Mouse (Mus musculus): ENCODE measurements at regions not wholly inside any gene's neighbourhood (a gene's known extent, or its start where the extent isn't known, plus 50 kb on each side); places are given as distances from the start of the nearest gene placed in this dataset.
A peak's percentile ranks its signal among the peaks of the same experiment; 100 is the strongest.

GRCm38 (mm10) chr6:101534214-101535052 lies 156.7 kb upstream of the Pdzrn3 start:
- DNase-seq (ENCODE audit: extremely low spot score, low spot score), result peak; percentile 33
- Histone ChIP-seq H3K4me1 (peaks cover 16% of the 10 kb centered on the region), H3K9me3 (no peaks in the 10 kb centered on the region), H3K4me3 (no peak overlapping the region), H3K27ac (no peak overlapping the region), H3K36me3 (replicated peaks) (no peaks in the 10 kb centered on the region), H3K27me3 (ENCODE audit: poor library complexity, severe bottlenecking) (peaks cover 21% of the 10 kb centered on the region; the same call in 1 of the 2 replicates)
- 50% methylated on average over 9 of the region's 9 CpGs for WGBS

- Histone ChIP-seq H3K4me1 (peaks cover 16% of the 10 kb centered on the region), H3K36me3 (replicated peaks) (no peaks in the 10 kb centered on the region), H3K27ac (no peak overlapping the region), H3K4me3 (no peak overlapping the region), H3K9me3 (no peaks in the 10 kb centered on the region), H3K27me3 (ENCODE audit: poor library complexity, severe bottlenecking) (peaks cover 21% of the 10 kb centered on the region; the same call in 1 of the 2 replicates)
- DNase-seq (ENCODE audit: extremely low spot score, low spot score), result no peak
- 72% methylated on average over 7 of the region's 7 CpGs for WGBS
Measured at GRCm38 (mm10) chr6:101532436-101532835, 154.7 kb upstream of the Pdzrn3 start.

GRCm38 (mm10) chr6:101531914-101532313 lies 154.2 kb upstream of the Pdzrn3 start:
- H3K36me3 ChIP-seq (replicated peaks), result no peaks in the 10 kb centered on the region
- no peak overlapping the region for H3K4me3 ChIP-seq
- DNase-seq (ENCODE audit: extremely low spot score, low spot score), result no peak
- H3K4me1 ChIP-seq, result peaks cover 16% of the 10 kb centered on the region
- H3K27ac ChIP-seq, result no peak overlapping the region
- no peaks in the 10 kb centered on the region for H3K9me3 ChIP-seq
- peaks cover 21% of the 10 kb centered on the region; the same call in 1 of the 2 replicates for H3K27me3 ChIP-seq (ENCODE audit: poor library complexity, severe bottlenecking)
- WGBS, result 83% methylated on average over 5 of the region's 5 CpGs

- DNase-seq (ENCODE audit: extremely low spot score, low spot score), result no peak
- no peak overlapping the region for H3K27ac ChIP-seq
- 50% methylated on average over 2 of the region's 2 CpGs for WGBS
- H3K9me3 ChIP-seq, result no peaks in the 10 kb centered on the region
- H3K27me3 ChIP-seq (ENCODE audit: poor library complexity, severe bottlenecking), result no peaks in the 10 kb centered on the region
- no peaks in the 10 kb centered on the region for H3K4me1 ChIP-seq
- H3K4me3 ChIP-seq, result no peak overlapping the region
- no peaks in the 10 kb centered on the region for H3K36me3 ChIP-seq (replicated peaks)
Measured at GRCm38 (mm10) chr6:101525129-101525528, 147.4 kb upstream of the Pdzrn3 start.

- H3K27ac ChIP-seq, result 0 out of 2 replicates have a peak overlapping the region, but pooled peaks have one; percentile 13
- H3K4me1 ChIP-seq, result peaks cover 8% of the 10 kb centered on the region
- WGBS, result 87% methylated on average over 6 of the region's 6 CpGs
- no peaks in the 10 kb centered on the region for H3K9me3 ChIP-seq
- H3K4me3 ChIP-seq, result no peak overlapping the region
- no peak for DNase-seq (ENCODE audit: extremely low spot score, low spot score)
- no peaks in the 10 kb centered on the region for H3K27me3 ChIP-seq (ENCODE audit: poor library complexity, severe bottlenecking)
- no peaks in the 10 kb centered on the region for H3K36me3 ChIP-seq (replicated peaks)
Measured at GRCm38 (mm10) chr6:101521316-101521715, 143.6 kb upstream of the Pdzrn3 start.

- H3K4me1 ChIP-seq, result peaks cover 8% of the 10 kb centered on the region
- no peaks in the 10 kb centered on the region for H3K36me3 ChIP-seq (replicated peaks)
- no peak overlapping the region for H3K4me3 ChIP-seq
- H3K27ac ChIP-seq, result no peak overlapping the region
- DNase-seq (ENCODE audit: extremely low spot score, low spot score), result no peak
- 92% methylated on average over 3 of the region's 3 CpGs for WGBS
- H3K9me3 ChIP-seq, result no peaks in the 10 kb centered on the region
- no peaks in the 10 kb centered on the region for H3K27me3 ChIP-seq (ENCODE audit: poor library complexity, severe bottlenecking)
Measured at GRCm38 (mm10) chr6:101520755-101521154, 143.1 kb upstream of the Pdzrn3 start.

- no peak for DNase-seq (ENCODE audit: extremely low spot score, low spot score)
- no peaks in the 10 kb centered on the region for H3K36me3 ChIP-seq (replicated peaks)
- no peak overlapping the region for H3K4me3 ChIP-seq
- H3K27me3 ChIP-seq (ENCODE audit: poor library complexity, severe bottlenecking), result no peaks in the 10 kb centered on the region
- H3K27ac ChIP-seq, result peak overlapping the region; percentile 35; the same call in 1 of the 2 replicates
- no peaks in the 10 kb centered on the region for H3K9me3 ChIP-seq
- H3K4me1 ChIP-seq, result peaks cover 8% of the 10 kb centered on the region
- WGBS, result 68% methylated on average over 9 of the region's 9 CpGs
Measured at GRCm38 (mm10) chr6:101518904-101519701, 141.4 kb upstream of the Pdzrn3 start.

- peaks cover 8% of the 10 kb centered on the region for H3K4me1 ChIP-seq
- no peaks in the 10 kb centered on the region for H3K27me3 ChIP-seq (ENCODE audit: poor library complexity, severe bottlenecking)
- no peak overlapping the region for H3K27ac ChIP-seq
- no peaks in the 10 kb centered on the region for H3K9me3 ChIP-seq
- WGBS, result 80% methylated on average over 2 of the region's 2 CpGs
- no peaks in the 10 kb centered on the region for H3K36me3 ChIP-seq (replicated peaks)
- no peak for DNase-seq (ENCODE audit: extremely low spot score, low spot score)
- no peak overlapping the region for H3K4me3 ChIP-seq
Measured at GRCm38 (mm10) chr6:101517584-101517983, 139.9 kb upstream of the Pdzrn3 start.

- no peaks in the 10 kb centered on the region; the same call in 1 of the 2 replicates for H3K4me1 ChIP-seq
- H3K4me3 ChIP-seq, result no peak overlapping the region
- DNase-seq (ENCODE audit: extremely low spot score, low spot score), result no peak
- H3K9me3 ChIP-seq, result no peaks in the 10 kb centered on the region
- no peaks in the 10 kb centered on the region for H3K27me3 ChIP-seq (ENCODE audit: poor library complexity, severe bottlenecking)
- no peak overlapping the region for H3K27ac ChIP-seq
- WGBS, result 95% methylated on average over 2 of the region's 2 CpGs
- no peaks in the 10 kb centered on the region for H3K36me3 ChIP-seq (replicated peaks)
Measured at GRCm38 (mm10) chr6:101513696-101514095, 136.0 kb upstream of the Pdzrn3 start.

- no peak overlapping the region for H3K4me3 ChIP-seq
- 69% methylated on average over 5 of the region's 5 CpGs for WGBS
- no peaks in the 10 kb centered on the region for H3K36me3 ChIP-seq (replicated peaks)
- H3K9me3 ChIP-seq, result no peaks in the 10 kb centered on the region
- no peaks in the 10 kb centered on the region for H3K27me3 ChIP-seq (ENCODE audit: poor library complexity, severe bottlenecking)
- DNase-seq (ENCODE audit: extremely low spot score, low spot score), result no peak
- no peak overlapping the region for H3K27ac ChIP-seq
- H3K4me1 ChIP-seq, result peaks cover 6% of the 10 kb centered on the region; the same call in 1 of the 2 replicates
Measured at GRCm38 (mm10) chr6:101502149-101502548, 124.5 kb upstream of the Pdzrn3 start.

GRCm38 (mm10) chr6:101501716-101502115 lies 124.0 kb upstream of the Pdzrn3 start:
- no peak overlapping the region for H3K27ac ChIP-seq
- 86% methylated on average over 4 of the region's 4 CpGs for WGBS
- no peak for DNase-seq (ENCODE audit: extremely low spot score, low spot score)
- no peaks in the 10 kb centered on the region for H3K27me3 ChIP-seq (ENCODE audit: poor library complexity, severe bottlenecking)
- H3K4me1 ChIP-seq, result peaks cover 6% of the 10 kb centered on the region; the same call in 1 of the 2 replicates
- no peaks in the 10 kb centered on the region for H3K9me3 ChIP-seq
- no peaks in the 10 kb centered on the region for H3K36me3 ChIP-seq (replicated peaks)
- no peak overlapping the region for H3K4me3 ChIP-seq

- H3K27ac ChIP-seq, result no peak overlapping the region
- H3K9me3 ChIP-seq, result no peaks in the 10 kb centered on the region
- H3K4me3 ChIP-seq, result no peak overlapping the region
- H3K36me3 ChIP-seq (replicated peaks), result no peaks in the 10 kb centered on the region
- DNase-seq (ENCODE audit: extremely low spot score, low spot score), result no peak
- no peaks in the 10 kb centered on the region for H3K27me3 ChIP-seq (ENCODE audit: poor library complexity, severe bottlenecking)
- peaks cover 6% of the 10 kb centered on the region; the same call in 1 of the 2 replicates for H3K4me1 ChIP-seq
Measured at GRCm38 (mm10) chr6:101500202-101500601, 122.5 kb upstream of the Pdzrn3 start.

- WGBS, result 71% methylated on average over 2 of the region's 2 CpGs
- Histone ChIP-seq H3K27ac (no peak overlapping the region), H3K27me3 (ENCODE audit: poor library complexity, severe bottlenecking) (no peaks in the 10 kb centered on the region), H3K4me3 (no peak overlapping the region), H3K36me3 (replicated peaks) (no peaks in the 10 kb centered on the region), H3K9me3 (no peaks in the 10 kb centered on the region), H3K4me1 (peaks cover 10% of the 10 kb centered on the region)
- DNase-seq (ENCODE audit: extremely low spot score, low spot score), result no peak
Measured at GRCm38 (mm10) chr6:101488466-101488865, 110.8 kb upstream of the Pdzrn3 start.

Data from forebrain, embryonic 10.5 days (tissue).